Mouse (Mus musculus) G1E (cell line): ENCODE data around the gene Galt. TPM values are rescaled to one million over a fixed set of nuclear protein-coding genes. Genes with fewer than 3 reads are reported as not detected.
"Not testable (repeated sequence)": the region's sequence is repeated elsewhere in the genome, so short reads cannot be mapped to it uniquely, and the experiment has no call there.

Source experiments
- ATAC-seq: 2 replicates; pipeline ENCODE4 v1.8.0; 2016; ENCODE audit warnings: mild to moderate bottlenecking; ENCODE audit not compliant: insufficient number of reproducible peaks, poor library complexity, low FRiP score, severe bottlenecking; ENCODE audit errors: extremely low read depth
- DNase-seq: peaks from one replicate; pipeline ENCODE4 v3.0.0; 2012; ENCODE audit warnings: low spot score
- H3K27me3 ChIP-seq: 2 replicates; pipeline ENCODE4 v1.6.1; 2012; ENCODE audit warnings: mild to moderate bottlenecking, low read length, inconsistent platforms; ENCODE audit not compliant: insufficient read depth
- H3K36me3 ChIP-seq: replicated peaks from 2 replicates; pipeline ENCODE3; 2012; ENCODE audit warnings: mild to moderate bottlenecking, inconsistent platforms
- H3K4me1 ChIP-seq: 2 replicates; pipeline ENCODE4 v1.6.1; 2012; ENCODE audit warnings: low read depth, low read length, inconsistent platforms, mixed read lengths; ENCODE audit not compliant: insufficient read depth
- H3K4me3 ChIP-seq: 2 replicates; pipeline ENCODE4 v1.5.1; 2012; ENCODE audit warnings: low read depth, mild to moderate bottlenecking, inconsistent platforms, low read length, moderate library complexity, mixed read lengths
- H3K9me3 ChIP-seq: replicated peaks from 2 replicates; pipeline ENCODE4 v1.6.1; 2012; ENCODE audit warnings: inconsistent platforms
- polyA plus RNA-seq: library from polyadenylated mRNA; stranded (reverse); fragments of >175 nt; gene quantifications from 2 replicates; pipeline ENCODE4 v1.2.3, GENCODE M21; 2012
- total RNA-seq, 2 experiments: library from RNA; stranded (forward) in 1 of 2; stranded (reverse) in 1 of 2; fragments of 200-1000 nt in 1 of 2; fragments of >200 nt in 1 of 2; fragmentation: Nextera tagmentation in 1 of 2; gene quantifications; 2 replicates each; pipeline ENCODE4 v1.2.3; 2014 to 2017

Galt gene
- total and polyA plus RNA-seq, 3 experiments: 34.2 to 58.2 (median 52.4) TPM

DNA sequence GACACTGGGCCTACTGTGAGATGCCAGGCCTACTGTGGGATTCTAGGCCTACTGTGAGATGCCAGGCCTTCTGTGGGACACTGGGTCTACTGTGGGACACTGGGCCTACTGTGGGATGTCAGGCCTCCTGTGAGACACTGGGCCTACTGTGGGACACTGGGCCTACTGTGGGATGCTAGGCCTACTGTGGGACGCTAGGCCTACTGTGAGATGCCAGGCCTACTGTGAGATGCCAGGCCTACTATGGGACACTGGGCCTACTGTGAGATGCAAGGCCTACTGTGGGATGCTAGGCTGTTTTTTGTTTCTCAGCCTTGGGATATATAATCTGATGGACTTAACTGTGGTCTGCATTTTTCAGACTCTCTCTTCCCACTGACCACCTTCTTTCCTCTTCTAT, 20.8 kb downstream of the Galt start:
- DNase-seq, H3K36me3 ChIP-seq, H3K4me1 ChIP-seq, H3K27me3 ChIP-seq, H3K4me3 ChIP-seq, ATAC-seq, H3K9me3 ChIP-seq: not testable (repeated sequence)

- not testable (repeated sequence) for H3K9me3 ChIP-seq, H3K27me3 ChIP-seq, ATAC-seq, H3K4me3 ChIP-seq, H3K4me1 ChIP-seq, H3K36me3 ChIP-seq, DNase-seq
These were observed 26.2 kb downstream of the Galt start for GRCm38 (mm10) chr4:41781271-41781670.

DNA sequence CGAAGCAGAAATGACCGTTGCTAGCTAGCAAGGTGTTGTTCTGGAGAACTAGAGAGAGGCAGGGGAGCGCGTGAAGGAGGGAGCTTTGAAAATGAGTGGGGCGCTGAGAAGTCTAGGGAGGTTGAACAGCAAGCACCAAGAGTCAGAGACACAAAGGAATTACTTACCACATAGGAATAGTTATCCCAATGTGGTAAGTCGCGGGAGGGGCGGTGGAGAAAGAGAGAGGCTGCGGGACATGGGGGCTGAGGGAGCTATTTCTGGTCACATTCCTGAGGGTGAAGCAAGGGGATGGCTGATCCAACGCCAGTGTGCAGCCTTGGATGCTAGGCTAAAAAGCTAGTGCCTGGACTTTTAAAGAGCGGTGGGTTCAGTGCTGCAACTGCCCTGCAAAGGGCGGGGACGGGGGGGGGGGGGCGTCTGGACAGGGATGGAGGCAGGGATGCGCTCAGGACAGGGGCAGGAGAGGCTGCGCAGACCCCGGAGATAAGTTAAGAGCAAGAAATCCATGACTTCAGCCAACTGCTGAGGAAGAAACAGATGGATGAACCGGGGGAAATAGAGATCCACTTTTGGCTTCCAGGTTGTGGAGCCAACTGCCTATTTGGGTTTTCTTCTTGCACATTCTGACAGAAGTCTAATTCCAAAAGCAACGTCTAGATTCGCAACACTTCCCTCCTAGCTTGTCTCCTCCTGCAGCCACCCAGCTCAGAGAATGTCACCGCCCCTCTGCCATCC, 26.9 kb downstream of the Galt start:
- not testable (repeated sequence) for H3K27me3 ChIP-seq, H3K36me3 ChIP-seq, H3K4me1 ChIP-seq, H3K4me3 ChIP-seq, DNase-seq, ATAC-seq, H3K9me3 ChIP-seq

- not testable (repeated sequence) for H3K4me3 ChIP-seq, H3K9me3 ChIP-seq, H3K27me3 ChIP-seq, ATAC-seq, H3K4me1 ChIP-seq, H3K36me3 ChIP-seq, DNase-seq
These were observed 27.7 kb downstream of the Galt start for GRCm38 (mm10) chr4:41782711-41783110.

GRCm38 (mm10) chr4:41783197-41783596, 28.2 kb downstream of the Galt start:
- H3K9me3 ChIP-seq, H3K4me1 ChIP-seq, ATAC-seq: not testable (repeated sequence)

More at GRCm38 (mm10) chr4:41783197-41783596, 28.2 kb downstream of the Galt start:
- not testable (repeated sequence) for H3K27me3 ChIP-seq, H3K4me3 ChIP-seq, H3K36me3 ChIP-seq, DNase-seq

Other genes starting within 250 kb of the Galt start
- 7.3 and 10.5 TPM in 2 replicates for gene 1110017D15Rik, start 237.9 kb upstream of the Galt start, total RNA-seq (2014; fragmentation: Nextera tagmentation)
- gene 1110017D15Rik, start 237.9 kb upstream of the Galt start, total RNA-seq (2017): 0.22 and 1.7 TPM in 2 replicates
- 0.08 TPM in 1 of 2 replicates, not detected in the other for gene 1110017D15Rik, start 237.9 kb upstream of the Galt start, polyA plus RNA-seq
- 2.5 and 2.9 TPM in 2 replicates for gene Fam219a, start 185.7 kb upstream of the Galt start, total RNA-seq (2014; fragmentation: Nextera tagmentation)
- 0.44 and 0.87 TPM in 2 replicates for gene Fam219a, start 185.7 kb upstream of the Galt start, total RNA-seq (2017)
- 2.5 and 2.6 TPM in 2 replicates for gene Fam219a, start 185.7 kb upstream of the Galt start, polyA plus RNA-seq
- not detected in 2 replicates for gene Dnaic1, start 185.5 kb upstream of the Galt start, total RNA-seq (2014; fragmentation: Nextera tagmentation)
- 0.23 TPM in 1 of 2 replicates, not detected in the other for gene Dnaic1, start 185.5 kb upstream of the Galt start, total RNA-seq (2017)
- not detected in 2 replicates for gene Dnaic1, start 185.5 kb upstream of the Galt start, polyA plus RNA-seq
- not detected in 2 replicates for gene Enho, start 114.9 kb upstream of the Galt start, total RNA-seq (2014; fragmentation: Nextera tagmentation)
- 0.22 TPM in 1 of 2 replicates, not detected in the other for gene Enho, start 114.9 kb upstream of the Galt start, total RNA-seq (2017)
- gene Enho, start 114.9 kb upstream of the Galt start, polyA plus RNA-seq: not detected in 2 replicates
- not detected in 2 replicates for gene Cntfr, start 58.1 kb upstream of the Galt start, total RNA-seq (2014; fragmentation: Nextera tagmentation)
- gene Cntfr, start 58.1 kb upstream of the Galt start, total RNA-seq (2017): 0.33 TPM in 1 of 2 replicates, not detected in the other
- gene Cntfr, start 58.1 kb upstream of the Galt start, polyA plus RNA-seq: 1.7 and 2.2 TPM in 2 replicates
- 3.4 and 4.0 TPM in 2 replicates for gene Il11ra1, start 55.2 kb upstream of the Galt start, total RNA-seq (2014; fragmentation: Nextera tagmentation)
- 13.1 and 18.5 TPM in 2 replicates for gene Il11ra1, start 55.2 kb upstream of the Galt start, total RNA-seq (2017)
- 4.6 and 6.7 TPM in 2 replicates for gene Il11ra1, start 55.2 kb upstream of the Galt start, polyA plus RNA-seq
- gene Rpp25l, start 41.7 kb upstream of the Galt start, total RNA-seq (2014; fragmentation: Nextera tagmentation): 6.4 and 26.3 TPM in 2 replicates
- gene Rpp25l, start 41.7 kb upstream of the Galt start, total RNA-seq (2017): 31.7 and 36.5 TPM in 2 replicates
- gene Rpp25l, start 41.7 kb upstream of the Galt start, polyA plus RNA-seq: 77.0 and 82.0 TPM in 2 replicates
- 95.3 and 110 TPM in 2 replicates for gene Dctn3, start 32.1 kb upstream of the Galt start, total RNA-seq (2014; fragmentation: Nextera tagmentation)
- gene Dctn3, start 32.1 kb upstream of the Galt start, total RNA-seq (2017): 133 and 178 TPM in 2 replicates
- gene Dctn3, start 32.1 kb upstream of the Galt start, polyA plus RNA-seq: 187 and 274 TPM in 2 replicates
- gene Arid3c, start 24.1 kb upstream of the Galt start, total RNA-seq (2014; fragmentation: Nextera tagmentation): not detected in 2 replicates
- gene Arid3c, start 24.1 kb upstream of the Galt start, total RNA-seq (2017): 0.12 TPM in 1 of 2 replicates, not detected in the other
- not detected in 2 replicates for gene Arid3c, start 24.1 kb upstream of the Galt start, polyA plus RNA-seq
- 53.4 and 57.8 TPM in 2 replicates for gene Sigmar1, start 929 bp downstream of the Galt start, total RNA-seq (2014; fragmentation: Nextera tagmentation)
- gene Sigmar1, start 929 bp downstream of the Galt start, total RNA-seq (2017): 36.0 and 39.1 TPM in 2 replicates
- gene Sigmar1, start 929 bp downstream of the Galt start, polyA plus RNA-seq: 32.8 and 54.3 TPM in 2 replicates
- 2.3 TPM in 1 of 2 replicates, not detected in the other for gene Ccl27a, start 19.0 kb downstream of the Galt start, total RNA-seq (2014; fragmentation: Nextera tagmentation)
- not detected in 2 replicates for gene Ccl27a, start 19.0 kb downstream of the Galt start, total RNA-seq (2017)
- 1.2 TPM in 1 of 2 replicates, not detected in the other for gene Ccl27a, start 19.0 kb downstream of the Galt start, polyA plus RNA-seq
- not detected in 2 replicates for gene Gm21541, start 148.4 kb downstream of the Galt start, total RNA-seq (2014; fragmentation: Nextera tagmentation)
- not detected in 2 replicates for gene Gm21541, start 148.4 kb downstream of the Galt start, total RNA-seq (2017)
- gene Gm21541, start 148.4 kb downstream of the Galt start, polyA plus RNA-seq: not detected in 2 replicates
- gene Gm20878, start 186.3 kb downstream of the Galt start, total RNA-seq (2014; fragmentation: Nextera tagmentation): 0.98 TPM in 1 of 2 replicates, not detected in the other
- gene Gm20878, start 186.3 kb downstream of the Galt start, total RNA-seq (2017): 0.44 TPM in 1 of 2 replicates, not detected in the other
- gene Gm20878, start 186.3 kb downstream of the Galt start, polyA plus RNA-seq: 0.43 TPM in 1 of 2 replicates, not detected in the other
- gene Fam205a4, start 210.8 kb downstream of the Galt start, total RNA-seq (2014; fragmentation: Nextera tagmentation): not detected in 2 replicates
- gene Fam205a4, start 210.8 kb downstream of the Galt start, total RNA-seq (2017): not detected in 2 replicates
- not detected in 2 replicates for gene Fam205a4, start 210.8 kb downstream of the Galt start, polyA plus RNA-seq